Mouse (Mus musculus): ENCODE data around the gene Snapc4. TPM values are rescaled to one million over a fixed set of nuclear protein-coding genes. Genes with fewer than 3 reads are reported as not detected.
A peak's percentile ranks its signal among the peaks of the same experiment; 100 is the strongest.

The Snapc4 gene
- polyA plus RNA-seq, 1 experiment from 2014 or later: 33.4 TPM

DNA sequence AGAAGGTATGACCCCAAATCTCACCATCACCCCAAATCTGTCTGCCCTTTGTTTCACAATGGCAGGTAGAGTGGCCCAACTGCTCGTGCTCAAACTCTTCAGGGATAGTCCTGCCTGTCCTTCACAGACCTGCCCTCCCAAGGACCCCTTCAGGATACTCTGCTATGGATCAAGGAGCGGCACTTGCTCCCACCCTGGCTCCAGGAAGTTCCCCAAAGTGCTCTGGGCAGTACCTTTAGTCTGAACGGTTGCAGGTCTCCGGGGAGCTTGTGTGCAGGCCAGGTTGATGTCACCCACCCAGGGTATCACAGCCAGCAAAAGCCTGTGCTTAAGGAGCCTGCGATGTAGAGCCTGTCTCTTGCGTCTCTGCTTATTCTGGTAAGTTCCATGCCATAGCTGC, 12.5 kb downstream of the Snapc4 start:
- H3K9me3 ChIP-seq: no peaks in the 10 kb centered on the region
- no peak overlapping the region for H3K4me3 ChIP-seq
- H3K36me3 ChIP-seq: peaks cover 95% of the 10 kb centered on the region
- no peak overlapping the region for H3K9ac ChIP-seq
- 94% methylated on average over 6 of the region's 6 CpGs for WGBS
- H3K4me2 ChIP-seq (replicated peaks): no peak overlapping the region
- no peak for ATAC-seq (ENCODE audit: low FRiP score, low read depth)
- no peaks in the 10 kb centered on the region for H3K27me3 ChIP-seq (replicated peaks)
- no peaks in the 10 kb centered on the region for H3K4me1 ChIP-seq
- no peak overlapping the region for H3K27ac ChIP-seq

DNA sequence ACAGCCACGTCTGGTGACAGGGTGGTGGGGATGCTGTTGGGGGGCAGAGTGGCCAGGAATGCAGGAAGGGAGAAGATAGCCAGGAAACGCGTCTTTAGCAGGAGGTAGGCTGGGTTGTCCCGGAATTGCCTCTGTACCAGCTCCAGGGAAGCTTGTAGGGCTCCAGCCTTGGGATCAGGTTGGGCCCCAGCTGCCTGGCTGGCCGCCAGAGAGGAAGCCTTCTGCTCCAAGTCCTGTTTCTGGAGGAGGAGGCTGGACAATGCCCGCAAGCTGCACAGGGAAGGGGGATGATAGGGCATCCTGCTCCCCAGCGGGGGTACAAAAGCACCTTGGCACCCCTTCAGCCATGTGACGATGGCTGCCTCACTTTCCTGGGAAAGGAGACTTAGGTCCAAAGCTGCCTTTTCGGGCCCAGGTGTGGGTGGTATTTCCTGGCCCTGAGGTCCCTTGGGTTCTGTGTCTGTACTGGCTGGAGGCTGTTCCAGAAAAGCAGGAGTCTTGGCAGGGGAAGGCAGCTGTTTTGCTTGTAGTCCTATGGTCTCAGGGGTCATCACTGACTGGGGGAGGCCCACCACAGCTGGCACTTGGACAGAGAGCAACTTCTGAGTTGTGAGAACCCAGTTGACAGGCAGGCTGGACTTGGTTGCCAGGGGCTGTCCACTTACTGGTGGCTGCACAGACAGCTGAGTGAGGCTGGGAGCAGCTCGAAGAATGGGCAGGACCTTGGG, 15.6 kb downstream of the Snapc4 start:
- 93% methylated on average over 10 of the region's 10 CpGs for WGBS
- no peak overlapping the region for H3K27ac ChIP-seq
- H3K36me3 ChIP-seq: peaks cover 71% of the 10 kb centered on the region

GRCm38 (mm10) chr2:26363481-26363880, 17.0 kb downstream of the Snapc4 start:
- Histone ChIP-seq H3K27ac (no peak overlapping the region), H3K9me3 (no peaks in the 10 kb centered on the region), H3K9ac (no peak overlapping the region), H3K36me3 (peaks cover 57% of the 10 kb centered on the region), H3K4me3 (no peak overlapping the region), H3K4me2 (replicated peaks) (no peak overlapping the region), H3K27me3 (replicated peaks) (no peaks in the 10 kb centered on the region), H3K4me1 (no peaks in the 10 kb centered on the region)
- ATAC-seq (ENCODE audit: low FRiP score, low read depth): no peak
- WGBS: 95% methylated on average over 5 of the region's 5 CpGs

More for the DNA sequence above, 15.6 kb downstream of the Snapc4 start:
- no peak overlapping the region for H3K9ac ChIP-seq
- no peak for ATAC-seq (ENCODE audit: low FRiP score, low read depth)
- no peaks in the 10 kb centered on the region for H3K9me3 ChIP-seq
- no peak overlapping the region for H3K4me3 ChIP-seq
- H3K4me2 ChIP-seq (replicated peaks): no peak overlapping the region
- H3K4me1 ChIP-seq: no peaks in the 10 kb centered on the region
- no peaks in the 10 kb centered on the region for H3K27me3 ChIP-seq (replicated peaks)

DNA sequence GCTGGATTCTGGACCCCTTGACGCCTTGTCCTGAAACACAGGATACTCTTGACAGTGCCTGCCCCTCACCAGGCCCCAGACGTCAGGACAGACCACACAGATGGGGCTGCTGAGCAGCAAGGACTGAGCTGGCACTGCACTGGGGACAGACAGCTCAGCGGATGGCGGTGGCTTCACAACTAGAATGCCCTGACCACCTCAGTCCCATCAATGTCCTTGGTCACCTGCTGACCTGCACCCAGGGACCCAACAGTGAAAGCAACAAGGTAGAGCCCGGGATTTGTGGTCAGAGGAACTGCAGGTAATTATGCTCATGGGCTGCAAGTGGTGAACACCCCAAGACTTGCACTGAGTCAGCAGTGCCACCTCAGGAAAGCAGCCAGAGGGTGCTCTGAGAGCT, 17.5 kb downstream of the Snapc4 start:
- Histone ChIP-seq H3K27me3 (replicated peaks) (no peaks in the 10 kb centered on the region), H3K4me2 (replicated peaks) (no peak overlapping the region), H3K4me3 (no peak overlapping the region), H3K9ac (no peak overlapping the region), H3K4me1 (no peaks in the 10 kb centered on the region), H3K9me3 (no peaks in the 10 kb centered on the region), H3K27ac (no peak overlapping the region), H3K36me3 (peaks cover 52% of the 10 kb centered on the region)
- WGBS: 86% methylated on average over 5 of the region's 5 CpGs
- ATAC-seq (ENCODE audit: low FRiP score, low read depth): no peak

DNA sequence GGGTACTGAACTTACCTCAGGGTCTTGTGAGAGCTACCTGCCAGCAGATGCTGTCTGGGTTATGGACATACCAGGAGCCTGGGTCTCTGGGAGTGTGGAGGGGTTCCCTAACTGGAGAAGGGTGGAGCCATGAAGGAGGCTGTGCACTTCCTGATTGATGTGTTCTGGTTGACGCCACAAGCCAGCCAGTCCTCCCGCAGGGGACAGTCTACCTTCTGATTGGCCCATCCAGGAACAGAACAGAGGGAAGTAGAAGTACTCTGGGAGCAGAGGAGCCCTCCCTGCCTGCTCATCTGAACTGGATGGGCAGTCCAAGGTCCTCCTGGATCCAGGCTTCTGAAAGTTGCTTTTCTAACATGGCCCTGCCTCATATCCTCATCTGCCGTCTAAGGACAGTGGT, 19.7 kb downstream of the Snapc4 start, which contains the start of gene Card9:
Gene Card9, minus strand, starts transcription at position 147 of the 400 bp plus-strand sequence.
- WGBS: 58% methylated on average over 3 of the region's 3 CpGs
- no peak for ATAC-seq (ENCODE audit: low FRiP score, low read depth)
- H3K36me3 ChIP-seq: peaks cover 30% of the 10 kb centered on the region
- no peak within 1 kb of the TSS for H3K4me3 ChIP-seq
- no peak within 1 kb of the TSS for H3K4me2 ChIP-seq (replicated peaks)
- H3K9me3 ChIP-seq: no peaks in the 10 kb centered on the region
- H3K4me1 ChIP-seq: no peaks in the 10 kb centered on the region
- no peaks in the 10 kb centered on the region for H3K27me3 ChIP-seq (replicated peaks)
- no peak within 1 kb of the TSS for H3K27ac ChIP-seq
- H3K9ac ChIP-seq: no peak within 1 kb of the TSS

GRCm38 (mm10) chr2:26359983-26360382, 20.5 kb downstream of the Snapc4 start:
- no peaks in the 10 kb centered on the region for H3K9me3 ChIP-seq
- H3K9ac ChIP-seq: no peak overlapping the region
- H3K27ac ChIP-seq: no peak overlapping the region
- H3K4me1 ChIP-seq: no peaks in the 10 kb centered on the region
- H3K36me3 ChIP-seq: peaks cover 22% of the 10 kb centered on the region
- WGBS: 91% methylated on average over 6 of the region's 6 CpGs
- ATAC-seq (ENCODE audit: low FRiP score, low read depth): no peak
- no peak overlapping the region for H3K4me3 ChIP-seq
- no peak overlapping the region for H3K4me2 ChIP-seq (replicated peaks)
- H3K27me3 ChIP-seq (replicated peaks): no peaks in the 10 kb centered on the region

GRCm38 (mm10) chr2:26358667-26359320, 21.7 kb downstream of the Snapc4 start:
- Histone ChIP-seq H3K4me1 (no peaks in the 10 kb centered on the region), H3K4me2 (replicated peaks) (no peak overlapping the region), H3K9ac (no peak overlapping the region), H3K9me3 (no peaks in the 10 kb centered on the region), H3K4me3 (no peak overlapping the region), H3K27ac (no peak overlapping the region), H3K36me3 (peaks cover 17% of the 10 kb centered on the region), H3K27me3 (replicated peaks) (no peaks in the 10 kb centered on the region)
- ATAC-seq (ENCODE audit: low FRiP score, low read depth): no peak
- WGBS: 87% methylated on average over 13 of the region's 13 CpGs

DNA sequence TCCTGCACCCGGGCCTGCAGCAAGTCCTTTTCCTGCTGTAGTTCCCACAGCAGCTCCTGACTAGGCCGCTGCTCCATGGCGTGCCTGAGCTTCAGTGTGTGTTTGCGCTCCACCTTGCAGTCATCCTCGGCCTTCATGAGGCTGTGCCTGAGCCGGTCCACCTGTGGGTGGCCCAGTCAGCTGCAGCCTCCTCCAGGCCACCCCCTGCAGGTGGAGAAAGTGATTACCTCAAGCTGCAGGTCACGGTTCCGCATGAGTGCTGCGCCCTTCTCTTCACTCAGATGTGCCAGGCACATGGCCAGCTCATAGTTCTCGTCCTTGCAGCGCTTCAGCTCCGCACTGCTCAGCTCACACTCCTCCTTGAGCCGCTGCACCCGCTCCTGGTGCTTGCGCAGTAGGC, 23.0 kb downstream of the Snapc4 start:
- H3K4me3 ChIP-seq: no peak overlapping the region
- H3K9ac ChIP-seq: no peak overlapping the region
- H3K36me3 ChIP-seq: peaks cover 6% of the 10 kb centered on the region; the same call in 1 of the 2 replicates
- H3K4me1 ChIP-seq: peaks cover 7% of the 10 kb centered on the region
- H3K4me2 ChIP-seq (replicated peaks): no peak overlapping the region
- ATAC-seq (ENCODE audit: low FRiP score, low read depth): no peak
- no peak overlapping the region for H3K27ac ChIP-seq
- no peaks in the 10 kb centered on the region for H3K9me3 ChIP-seq
- WGBS: 63% methylated on average over 15 of the region's 15 CpGs
- H3K27me3 ChIP-seq (replicated peaks): no peaks in the 10 kb centered on the region

DNA sequence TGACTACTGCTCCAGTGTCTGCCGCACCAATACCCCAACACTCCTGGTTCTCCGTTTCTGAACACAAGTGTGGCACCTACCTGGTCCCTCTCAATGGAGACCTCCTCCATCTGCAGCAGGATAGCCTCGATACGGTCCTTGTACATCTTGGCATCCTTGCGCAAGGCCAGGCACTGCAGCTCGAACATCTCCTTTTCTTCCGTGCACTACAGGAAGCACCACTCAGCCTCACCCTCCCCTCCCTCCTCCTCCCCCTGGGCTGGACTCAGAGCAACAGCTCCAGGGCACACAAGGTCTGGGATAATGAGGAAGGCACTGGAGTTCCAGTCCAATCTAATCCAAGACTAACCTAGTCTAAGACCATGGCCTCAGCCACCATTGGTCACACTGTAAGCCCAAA, 23.8 kb downstream of the Snapc4 start:
- H3K36me3 ChIP-seq: peaks cover 6% of the 10 kb centered on the region; the same call in 1 of the 2 replicates
- no peaks in the 10 kb centered on the region for H3K27me3 ChIP-seq (replicated peaks)
- H3K9ac ChIP-seq: no peak overlapping the region
- H3K4me2 ChIP-seq (replicated peaks): no peak overlapping the region
- no peak overlapping the region for H3K27ac ChIP-seq
- H3K9me3 ChIP-seq: no peaks in the 10 kb centered on the region
- peaks cover 8% of the 10 kb centered on the region for H3K4me1 ChIP-seq
- ATAC-seq (ENCODE audit: low FRiP score, low read depth): no peak
- WGBS: 81% methylated on average over 7 of the region's 7 CpGs
- no peak overlapping the region for H3K4me3 ChIP-seq

- no peak overlapping the region for H3K4me2 ChIP-seq (replicated peaks)
- ATAC-seq (ENCODE audit: low FRiP score, low read depth): no peak
- WGBS: 86% methylated on average over 4 of the region's 4 CpGs
- H3K9ac ChIP-seq: no peak overlapping the region
- peaks cover 6% of the 10 kb centered on the region; the same call in 1 of the 2 replicates for H3K36me3 ChIP-seq
- peaks cover 12% of the 10 kb centered on the region for H3K4me1 ChIP-seq
- no peak overlapping the region for H3K4me3 ChIP-seq
- H3K27ac ChIP-seq: no peak overlapping the region
- H3K27me3 ChIP-seq (replicated peaks): no peaks in the 10 kb centered on the region
- H3K9me3 ChIP-seq: no peaks in the 10 kb centered on the region
These were observed 24.2 kb downstream of the Snapc4 start for GRCm38 (mm10) chr2:26356231-26356630.

GRCm38 (mm10) chr2:26354401-26354800, 26.1 kb downstream of the Snapc4 start:
- H3K9ac ChIP-seq: no peak overlapping the region
- 91% methylated on average over 4 of the region's 4 CpGs for WGBS
- H3K36me3 ChIP-seq: peaks cover 15% of the 10 kb centered on the region
- no peak overlapping the region for H3K27ac ChIP-seq
- H3K9me3 ChIP-seq: no peaks in the 10 kb centered on the region
- ATAC-seq (ENCODE audit: low FRiP score, low read depth): no peak
- no peak overlapping the region for H3K4me2 ChIP-seq (replicated peaks)
- H3K27me3 ChIP-seq (replicated peaks): no peaks in the 10 kb centered on the region
- peaks cover 24% of the 10 kb centered on the region for H3K4me1 ChIP-seq
- H3K4me3 ChIP-seq: no peak overlapping the region

DNA sequence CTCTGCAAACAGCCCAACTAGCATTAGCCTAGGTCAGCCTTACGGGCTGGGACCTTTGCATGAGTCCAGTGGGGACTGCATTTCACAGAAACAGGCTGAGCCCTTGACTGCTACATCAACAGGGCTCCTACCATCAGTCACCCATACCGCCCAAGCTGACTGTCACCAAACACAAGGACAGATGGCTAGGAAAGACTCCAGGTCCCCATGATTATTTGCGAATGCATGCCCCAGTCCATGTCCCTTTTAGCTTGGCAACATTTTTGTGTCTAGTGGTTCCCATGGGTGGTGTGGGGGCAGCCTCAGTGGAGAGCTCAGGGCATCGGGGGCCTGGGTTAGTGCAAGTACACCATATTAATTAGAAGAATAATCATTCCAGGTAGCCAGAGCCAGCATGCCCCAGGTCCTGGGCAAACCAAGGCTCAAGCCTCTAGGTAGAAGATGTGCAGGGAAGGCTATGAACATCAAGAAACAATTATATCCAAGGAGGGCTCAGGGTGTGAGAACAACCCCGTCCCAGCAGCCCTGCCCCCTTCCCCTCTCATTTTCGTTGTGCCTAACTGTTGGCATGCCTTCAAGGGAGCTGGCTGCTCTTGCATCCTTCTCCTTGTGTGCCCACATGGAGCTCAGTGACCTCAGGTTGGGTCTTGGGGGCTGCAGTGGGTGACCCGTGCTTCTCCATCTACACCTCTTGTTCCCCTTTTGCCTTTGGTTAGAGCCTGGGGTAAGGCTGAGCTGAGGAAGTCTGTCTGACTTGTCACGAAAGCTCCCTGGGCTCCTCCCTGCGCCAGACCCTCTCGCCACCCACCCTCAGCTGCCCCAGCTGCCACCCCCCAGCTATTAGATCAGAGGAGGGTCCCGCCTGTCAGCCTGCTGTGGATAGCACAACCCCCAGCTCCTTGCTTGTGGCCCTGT, 27.1 kb downstream of the Snapc4 start:
- peaks cover 26% of the 10 kb centered on the region for H3K36me3 ChIP-seq
- 92% methylated on average over 11 of the region's 11 CpGs for WGBS
- no peak for ATAC-seq (ENCODE audit: low FRiP score, low read depth)
- H3K4me2 ChIP-seq (replicated peaks): peak overlapping the region; percentile 91
- no peak overlapping the region for H3K27ac ChIP-seq
- peaks cover 24% of the 10 kb centered on the region for H3K4me1 ChIP-seq
- no peaks in the 10 kb centered on the region for H3K27me3 ChIP-seq (replicated peaks)
- peak overlapping the region; percentile 83 for H3K4me3 ChIP-seq
- peak overlapping the region; percentile 87 for H3K9ac ChIP-seq
- no peaks in the 10 kb centered on the region for H3K9me3 ChIP-seq
